Mouse (Mus musculus) kidney, postnatal 4 days (tissue): ENCODE measurements around the gene Ttl.

ENCODE experiments used
- DNase-seq, 2 experiments: peaks; one replicate each; pipeline ENCODE4 v3.0.0; 2021; ENCODE audit warnings: mixed read lengths in 2 of 2

Gene Ttl

GRCm38 (mm10) chr2:129065437-129066282 is at the start of gene Ttl:
Ttl (plus strand) TSS chr2:129065942.
- DNase-seq: peak; percentile 85 to 91

- DNase-seq: no peak
Observed at GRCm38 (mm10) chr2:129020106-129020505, 45.6 kb upstream of the Ttl start.

GRCm38 (mm10) chr2:129024820-129025219 is 40.9 kb upstream of the Ttl start:
- no peak for DNase-seq

- no peak for DNase-seq
Observed at GRCm38 (mm10) chr2:129035381-129035780, 30.4 kb upstream of the Ttl start.

- DNase-seq: peak; percentile 6 to 31
Observed at GRCm38 (mm10) chr2:129038426-129038936, 27.3 kb upstream of the Ttl start.

- DNase-seq: peak; percentile 50 to 69
Observed at GRCm38 (mm10) chr2:129038937-129039631, 26.7 kb upstream of the Ttl start.

GRCm38 (mm10) chr2:129040567-129040966 is 25.2 kb upstream of the Ttl start:
- peak; percentile 24 to 29 for DNase-seq

GRCm38 (mm10) chr2:129046172-129046845 is 19.4 kb upstream of the Ttl start:
- peak in 1 of 2 experiments; percentile 25 for DNase-seq

- peak in 1 of 2 experiments; percentile 11 for DNase-seq
Observed at GRCm38 (mm10) chr2:129046846-129047196, 18.9 kb upstream of the Ttl start.

- no peak for DNase-seq
Observed at GRCm38 (mm10) chr2:129047811-129048210, 17.9 kb upstream of the Ttl start, which contains the start of gene Vinac1. Vinac1 (minus strand) TSS chr2:129048172.

GRCm38 (mm10) chr2:129052451-129052983 is 13.2 kb upstream of the Ttl start:
- no peak for DNase-seq

GRCm38 (mm10) chr2:129055741-129056140 is 10.0 kb upstream of the Ttl start:
- no peak for DNase-seq

- DNase-seq: peak; percentile 33 to 42
Observed at GRCm38 (mm10) chr2:129056597-129056996, 9.1 kb upstream of the Ttl start.

GRCm38 (mm10) chr2:129057256-129057655 is 8.5 kb upstream of the Ttl start:
- no peak for DNase-seq

GRCm38 (mm10) chr2:129057920-129058361 is 7.8 kb upstream of the Ttl start:
- no peak for DNase-seq

GRCm38 (mm10) chr2:129061456-129062059 is 4.2 kb upstream of the Ttl start:
- DNase-seq: no peak

GRCm38 (mm10) chr2:129066326-129066725 is 584 bp downstream of the Ttl start:
- peak; percentile 63 to 75 for DNase-seq

GRCm38 (mm10) chr2:129070296-129070695 is 4.6 kb downstream of the Ttl start:
- DNase-seq: no peak

- peak; percentile 47 to 50 for DNase-seq
Observed at GRCm38 (mm10) chr2:129078313-129078712, 12.6 kb downstream of the Ttl start.

- no peak for DNase-seq
Observed at GRCm38 (mm10) chr2:129079194-129079593, 13.5 kb downstream of the Ttl start.

- peak; percentile 23 to 24 for DNase-seq
Observed at GRCm38 (mm10) chr2:129081097-129081496, 15.4 kb downstream of the Ttl start.

GRCm38 (mm10) chr2:129083514-129083913 is 17.8 kb downstream of the Ttl start:
- DNase-seq: no peak
